Mouse (Mus musculus): ENCODE measurements around the gene Mical1. TPM values are rescaled to one million over a fixed set of nuclear protein-coding genes. Genes with fewer than 3 reads are reported as not detected.

Gene Mical1
- polyA plus RNA-seq, 1 experiment, result 27.7 TPM

DNA sequence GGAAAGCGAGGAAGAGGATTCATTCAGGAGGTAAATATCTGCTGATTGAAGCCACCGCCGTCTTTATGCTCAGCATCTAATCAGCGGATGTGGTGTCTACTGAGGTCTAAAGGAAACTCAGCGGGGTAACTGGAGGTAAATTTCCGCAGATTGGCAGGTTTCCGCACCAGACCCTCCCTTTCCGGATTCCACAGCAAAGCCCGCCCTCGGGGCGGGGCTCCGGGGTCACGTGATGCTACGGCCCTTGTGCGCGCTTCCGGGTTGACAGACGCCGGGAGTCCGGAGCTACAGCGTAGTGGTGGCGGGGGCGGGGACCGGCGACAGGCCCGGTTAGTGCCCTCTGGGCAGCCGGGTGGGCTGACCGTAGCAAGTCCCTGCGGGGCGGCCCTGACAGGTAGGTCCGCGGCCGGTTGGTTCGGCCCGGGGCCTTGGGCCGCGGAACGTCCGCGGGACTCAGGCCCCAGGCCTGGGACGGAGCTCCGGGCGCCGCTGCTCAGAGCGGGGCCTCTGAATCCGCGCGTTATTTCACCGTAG, 25.9 kb upstream of the Mical1 start, which contains the start of gene Zbtb24:
Zbtb24 (plus strand) TSS at position 247 of the 534 bp plus-strand sequence.
- TF ChIP-seq MYOD1 (IDR thresholded peaks at IDR 0.05; ENCODE audit: control insufficient read depth, insufficient read length, low read depth), result no peak
- peak; percentile 99 for TF ChIP-seq USF1 (IDR thresholded peaks at IDR 0.05; ENCODE audit: low read depth)
- TF ChIP-seq FOSL1 (IDR thresholded peaks at IDR 0.05; ENCODE audit: insufficient read depth, low read length, poor library complexity, severe bottlenecking), result no peak
- TF ChIP-seq MAX (IDR thresholded peaks at IDR 0.05), result peak; percentile 61
- TF ChIP-seq MYOG (IDR thresholded peaks at IDR 0.05; ENCODE audit: control insufficient read depth, extremely low read depth, insufficient read length), result no peak
- no peak for TF ChIP-seq CTCF (IDR thresholded peaks at IDR 0.05; ENCODE audit: control insufficient read depth, insufficient read depth, insufficient read length)
- TF ChIP-seq CEBPB (IDR thresholded peaks at IDR 0.05; ENCODE audit: low read depth), result no peak
- Histone ChIP-seq H3K79me2 (ENCODE audit: control insufficient read depth, insufficient read depth) (peaks cover 21% of the 10 kb centered on the region), H3K79me3 (ENCODE audit: low read depth) (peaks cover 8% of the 10 kb centered on the region), H3K36me3 (ENCODE audit: control insufficient read depth, insufficient read depth) (peaks cover 2% of the 10 kb centered on the region), H3ac (ENCODE audit: control insufficient read depth, insufficient read length, low read depth) (peak within 1 kb of the TSS; percentile 99), H3K4me3 (ENCODE audit: insufficient read depth, poor library complexity, severe bottlenecking) (peak within 1 kb of the TSS; percentile 82), H3K27me3 (ENCODE audit: control insufficient read depth, insufficient read depth, insufficient read length) (peaks cover 6% of the 10 kb centered on the region)

DNA sequence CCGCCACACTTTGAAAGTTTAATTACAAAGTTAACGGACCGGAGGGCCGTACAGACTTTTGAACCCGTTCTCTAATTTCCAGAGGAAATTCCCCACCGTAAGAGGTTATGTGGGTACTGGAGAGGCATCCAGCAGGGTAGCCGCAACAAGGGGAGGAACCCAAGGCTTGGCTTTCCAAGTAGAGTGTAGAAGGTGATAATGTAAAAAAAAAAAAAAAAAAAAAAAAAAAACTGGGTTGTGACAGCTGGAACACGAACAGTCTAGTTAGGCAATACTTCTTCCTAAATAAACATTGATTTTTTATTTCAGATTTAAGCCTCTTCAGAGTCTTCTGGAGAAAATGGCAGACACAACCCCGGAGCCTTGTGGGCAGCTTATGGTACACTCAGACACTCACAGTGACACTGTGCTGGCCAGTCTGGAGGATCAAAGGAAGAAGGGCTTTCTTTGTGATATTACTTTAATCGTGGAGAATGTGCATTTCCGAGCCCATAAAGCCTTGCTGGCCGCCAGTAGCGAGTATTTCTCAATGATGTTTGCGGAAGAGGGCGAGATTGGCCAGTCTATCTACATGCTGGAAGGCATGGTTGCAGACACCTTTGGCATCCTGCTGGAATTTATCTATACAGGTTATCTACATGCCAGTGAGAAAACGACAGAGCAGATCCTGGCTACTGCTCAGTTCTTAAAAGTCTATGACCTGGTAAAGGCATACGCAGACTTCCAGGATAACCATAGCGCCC, 25.2 kb upstream of the Mical1 start:
- H3K79me3 ChIP-seq (ENCODE audit: low read depth), result peaks cover 8% of the 10 kb centered on the region
- peaks cover 21% of the 10 kb centered on the region for H3K79me2 ChIP-seq (ENCODE audit: control insufficient read depth, insufficient read depth)
- H3K4me3 ChIP-seq (ENCODE audit: insufficient read depth, poor library complexity, severe bottlenecking), result peak overlapping the region; percentile 82
- TF ChIP-seq MYOG (IDR thresholded peaks at IDR 0.05; ENCODE audit: control insufficient read depth, extremely low read depth, insufficient read length) (no peak), MYOD1 (IDR thresholded peaks at IDR 0.05; ENCODE audit: control insufficient read depth, insufficient read length, low read depth) (no peak)
- peak overlapping the region; percentile 99 for H3ac ChIP-seq (ENCODE audit: control insufficient read depth, insufficient read length, low read depth)
- peaks cover 10% of the 10 kb centered on the region for H3K36me3 ChIP-seq (ENCODE audit: control insufficient read depth, insufficient read depth)
- peaks cover 6% of the 10 kb centered on the region for H3K27me3 ChIP-seq (ENCODE audit: control insufficient read depth, insufficient read depth, insufficient read length)

DNA sequence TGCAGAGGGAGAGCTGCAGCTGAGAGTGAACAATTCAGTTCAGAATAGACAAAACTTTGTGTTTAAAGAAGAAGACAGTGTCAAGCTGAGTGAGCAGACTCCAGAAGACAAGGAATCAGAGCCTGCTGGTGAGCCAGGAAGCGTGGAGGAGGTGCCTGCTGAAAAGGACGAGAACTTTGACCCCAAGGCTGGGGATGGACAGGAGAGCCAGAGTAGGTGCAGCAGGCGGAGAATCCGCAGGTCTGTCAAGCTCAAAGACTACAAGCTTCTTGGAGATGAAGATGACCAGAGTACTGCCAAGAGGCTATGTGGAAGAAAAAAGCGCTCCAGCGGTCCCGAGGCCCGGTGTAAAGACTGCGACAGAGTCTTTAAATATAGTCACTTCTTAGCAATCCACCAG, 24.5 kb upstream of the Mical1 start:
- Histone ChIP-seq H3K36me3 (ENCODE audit: control insufficient read depth, insufficient read depth) (peaks cover 17% of the 10 kb centered on the region), H3K4me3 (ENCODE audit: insufficient read depth, poor library complexity, severe bottlenecking) (no peak overlapping the region)
- TF ChIP-seq USF1 (IDR thresholded peaks at IDR 0.05; ENCODE audit: low read depth) (no peak), FOSL1 (IDR thresholded peaks at IDR 0.05; ENCODE audit: insufficient read depth, low read length, poor library complexity, severe bottlenecking) (no peak), MAX (IDR thresholded peaks at IDR 0.05) (no peak), CEBPB (IDR thresholded peaks at IDR 0.05; ENCODE audit: low read depth) (no peak), CTCF (IDR thresholded peaks at IDR 0.05; ENCODE audit: control insufficient read depth, insufficient read depth, insufficient read length) (no peak), MYOD1 (IDR thresholded peaks at IDR 0.05; ENCODE audit: control insufficient read depth, insufficient read length, low read depth) (no peak), MYOG (IDR thresholded peaks at IDR 0.05; ENCODE audit: control insufficient read depth, extremely low read depth, insufficient read length) (no peak)

DNA sequence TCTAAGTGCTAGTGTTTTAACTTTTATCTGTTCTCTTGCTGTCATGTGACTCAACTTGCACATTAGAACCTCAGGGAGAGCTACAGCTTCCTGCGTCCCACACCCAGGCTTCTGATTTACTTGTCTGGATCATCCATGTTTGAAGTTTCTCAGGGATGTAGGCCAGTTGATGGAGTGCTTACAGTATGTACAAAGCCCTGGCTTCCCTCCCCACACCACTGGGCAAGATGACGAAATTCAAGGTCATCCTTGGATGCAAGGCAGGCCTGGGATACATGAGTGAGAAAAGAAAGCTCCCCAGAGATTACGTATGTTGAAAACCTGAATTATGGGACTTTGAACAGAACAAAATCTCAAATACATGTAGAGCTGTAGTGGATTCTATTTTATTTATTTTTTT, 23.3 kb upstream of the Mical1 start:
- Histone ChIP-seq H3K79me2 (ENCODE audit: control insufficient read depth, insufficient read depth) (peaks cover 21% of the 10 kb centered on the region), H3K27me3 (ENCODE audit: control insufficient read depth, insufficient read depth, insufficient read length) (no peaks in the 10 kb centered on the region), H3K36me3 (ENCODE audit: control insufficient read depth, insufficient read depth) (peaks cover 24% of the 10 kb centered on the region), H3K4me3 (ENCODE audit: insufficient read depth, poor library complexity, severe bottlenecking) (no peak overlapping the region), H3K79me3 (ENCODE audit: low read depth) (peaks cover 8% of the 10 kb centered on the region), H3ac (ENCODE audit: control insufficient read depth, insufficient read length, low read depth) (no peak overlapping the region)
- TF ChIP-seq CEBPB (IDR thresholded peaks at IDR 0.05; ENCODE audit: low read depth), result no peak
- TF ChIP-seq MYOD1 (IDR thresholded peaks at IDR 0.05; ENCODE audit: control insufficient read depth, insufficient read length, low read depth), result no peak
- TF ChIP-seq MAX (IDR thresholded peaks at IDR 0.05), result no peak
- TF ChIP-seq FOSL1 (IDR thresholded peaks at IDR 0.05; ENCODE audit: insufficient read depth, low read length, poor library complexity, severe bottlenecking), result no peak
- no peak for TF ChIP-seq MYOG (IDR thresholded peaks at IDR 0.05; ENCODE audit: control insufficient read depth, extremely low read depth, insufficient read length)
- TF ChIP-seq CTCF (IDR thresholded peaks at IDR 0.05; ENCODE audit: control insufficient read depth, insufficient read depth, insufficient read length), result no peak
- TF ChIP-seq USF1 (IDR thresholded peaks at IDR 0.05; ENCODE audit: low read depth), result no peak

More for the DNA sequence above, 24.5 kb upstream of the Mical1 start:
- H3K27me3 ChIP-seq (ENCODE audit: control insufficient read depth, insufficient read depth, insufficient read length), result no peaks in the 10 kb centered on the region
- H3K79me3 ChIP-seq (ENCODE audit: low read depth), result peaks cover 8% of the 10 kb centered on the region
- H3K79me2 ChIP-seq (ENCODE audit: control insufficient read depth, insufficient read depth), result peaks cover 21% of the 10 kb centered on the region
- no peak overlapping the region for H3ac ChIP-seq (ENCODE audit: control insufficient read depth, insufficient read length, low read depth)

DNA sequence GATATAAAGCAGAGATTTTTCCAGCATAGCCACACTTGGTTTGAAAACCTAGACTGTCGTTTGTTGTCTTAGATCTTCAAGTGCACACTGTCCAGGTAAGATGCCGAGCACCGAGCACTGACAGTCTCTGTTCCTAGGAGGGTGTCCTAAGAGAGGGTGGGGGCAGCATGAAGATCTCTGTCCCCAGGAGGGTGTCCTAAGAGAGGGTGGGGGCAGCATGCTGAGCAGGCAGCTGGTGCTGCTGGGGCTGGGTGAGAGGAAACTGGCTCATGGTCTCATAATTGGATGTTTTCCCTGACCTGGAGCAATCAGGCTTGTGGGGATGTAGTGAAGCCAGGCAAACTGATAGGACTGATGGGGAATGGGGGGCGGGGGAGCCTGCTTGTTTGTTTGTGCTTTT, 16.1 kb upstream of the Mical1 start:
- Histone ChIP-seq H3K79me2 (ENCODE audit: control insufficient read depth, insufficient read depth) (no peaks in the 10 kb centered on the region), H3K4me3 (ENCODE audit: insufficient read depth, poor library complexity, severe bottlenecking) (no peak overlapping the region), H3K79me3 (ENCODE audit: low read depth) (no peaks in the 10 kb centered on the region), H3ac (ENCODE audit: control insufficient read depth, insufficient read length, low read depth) (no peak overlapping the region), H3K27me3 (ENCODE audit: control insufficient read depth, insufficient read depth, insufficient read length) (no peaks in the 10 kb centered on the region), H3K36me3 (ENCODE audit: control insufficient read depth, insufficient read depth) (peaks cover 55% of the 10 kb centered on the region)
- TF ChIP-seq CEBPB (IDR thresholded peaks at IDR 0.05; ENCODE audit: low read depth), result no peak
- no peak for TF ChIP-seq USF1 (IDR thresholded peaks at IDR 0.05; ENCODE audit: low read depth)
- TF ChIP-seq FOSL1 (IDR thresholded peaks at IDR 0.05; ENCODE audit: insufficient read depth, low read length, poor library complexity, severe bottlenecking), result no peak
- no peak for TF ChIP-seq MAX (IDR thresholded peaks at IDR 0.05)
- no peak for TF ChIP-seq CTCF (IDR thresholded peaks at IDR 0.05; ENCODE audit: control insufficient read depth, insufficient read depth, insufficient read length)
- TF ChIP-seq MYOD1 (IDR thresholded peaks at IDR 0.05; ENCODE audit: control insufficient read depth, insufficient read length, low read depth), result no peak
- no peak for TF ChIP-seq MYOG (IDR thresholded peaks at IDR 0.05; ENCODE audit: control insufficient read depth, extremely low read depth, insufficient read length)

Measured in C2C12 (cell line).